Mouse (Mus musculus): ENCODE measurements around the gene Agap3.

Gene Agap3

DNA sequence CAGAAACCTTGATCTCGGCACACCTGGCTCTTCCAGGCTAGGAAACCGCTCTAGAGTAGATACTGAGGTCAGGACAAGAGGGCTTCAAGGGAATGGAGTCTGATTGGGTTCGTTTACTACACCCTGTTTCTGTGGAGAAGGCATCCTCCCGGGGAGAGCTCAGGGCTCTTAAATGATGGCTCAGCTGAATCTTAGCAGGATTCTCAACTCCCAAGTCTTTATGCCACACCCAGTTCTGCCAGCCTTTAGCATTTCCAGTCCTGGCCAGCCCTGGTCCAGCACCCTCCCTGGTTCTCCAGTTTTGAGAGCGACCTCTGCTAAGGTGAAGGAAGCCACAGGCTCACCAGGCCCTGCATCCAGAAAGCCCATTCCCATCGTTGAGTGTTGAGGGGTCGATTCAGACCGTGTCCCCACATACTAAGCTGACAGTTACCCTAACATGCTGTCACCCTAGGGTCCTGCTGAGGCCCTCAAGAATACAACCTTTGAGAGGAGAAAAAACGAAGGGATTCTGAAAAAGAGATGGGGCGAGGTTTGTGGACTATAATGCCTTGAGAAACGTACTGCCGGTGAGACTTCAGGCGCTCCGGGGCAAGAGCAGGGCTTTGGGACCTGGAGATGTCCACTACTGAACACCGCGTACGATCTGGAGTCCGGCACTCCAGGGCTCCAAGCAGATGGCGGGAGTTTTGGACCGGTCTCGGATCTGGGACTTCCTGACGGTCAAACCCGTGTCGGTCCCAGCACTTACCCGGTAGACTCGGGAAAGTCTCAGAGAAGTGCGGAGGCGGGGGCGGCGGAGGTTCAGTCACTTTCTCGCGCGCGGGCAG is 73.6 kb downstream of the Agap3 start:
- DNase-seq: no peak

- DNase-seq: peak in 1 of 2 experiments; percentile 34
Observed at GRCm38 (mm10) chr5:24526190-24526888, 74.4 kb downstream of the Agap3 start.

GRCm38 (mm10) chr5:24526889-24527230 is 74.9 kb downstream of the Agap3 start, which contains the start of gene Gbx1:
Gene Gbx1, minus strand, starts transcription at chr5:24527202.
- peak in 1 of 2 experiments; percentile 63 for DNase-seq

- no peak for DNase-seq
Observed at GRCm38 (mm10) chr5:24527780-24528179, 75.8 kb downstream of the Agap3 start.

DNA sequence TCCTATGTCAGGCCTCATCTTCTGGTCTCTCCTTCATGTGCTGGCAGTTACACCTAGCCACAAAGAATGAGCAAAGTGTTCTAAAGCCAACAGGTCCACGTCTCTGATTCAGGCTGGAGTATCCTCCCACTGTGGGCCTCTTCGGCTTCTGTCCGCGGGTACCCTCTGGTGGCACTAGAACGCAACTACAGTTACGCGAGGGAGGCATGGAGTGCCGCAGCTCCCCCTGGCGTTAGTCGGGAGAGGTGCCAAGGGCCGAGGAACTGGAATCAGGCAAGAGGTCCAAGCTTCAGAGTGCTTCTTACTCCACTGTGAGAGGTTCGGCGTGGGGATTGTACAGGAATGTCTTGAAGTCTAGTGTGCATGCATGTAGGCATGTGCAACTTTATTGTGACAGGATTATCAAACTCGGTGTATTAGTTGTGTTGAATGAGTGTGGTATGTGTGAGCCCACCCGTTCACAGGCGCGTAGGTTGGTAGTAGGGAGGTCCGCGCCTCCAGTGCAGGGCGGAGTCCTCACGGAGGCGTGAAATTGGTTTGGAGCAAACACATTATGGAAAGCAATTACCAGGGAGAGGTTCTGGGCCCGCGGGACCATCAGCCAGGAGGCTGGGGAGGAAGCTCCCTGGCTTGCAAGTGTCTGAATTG is 78.2 kb downstream of the Agap3 start:
- peak; percentile 90 to 95 for DNase-seq

- DNase-seq: no peak
Observed at GRCm38 (mm10) chr5:24533391-24533790, 81.4 kb downstream of the Agap3 start.

- DNase-seq: peak in 1 of 2 experiments; percentile 36
Observed at GRCm38 (mm10) chr5:24534292-24534691, 82.3 kb downstream of the Agap3 start.

DNA sequence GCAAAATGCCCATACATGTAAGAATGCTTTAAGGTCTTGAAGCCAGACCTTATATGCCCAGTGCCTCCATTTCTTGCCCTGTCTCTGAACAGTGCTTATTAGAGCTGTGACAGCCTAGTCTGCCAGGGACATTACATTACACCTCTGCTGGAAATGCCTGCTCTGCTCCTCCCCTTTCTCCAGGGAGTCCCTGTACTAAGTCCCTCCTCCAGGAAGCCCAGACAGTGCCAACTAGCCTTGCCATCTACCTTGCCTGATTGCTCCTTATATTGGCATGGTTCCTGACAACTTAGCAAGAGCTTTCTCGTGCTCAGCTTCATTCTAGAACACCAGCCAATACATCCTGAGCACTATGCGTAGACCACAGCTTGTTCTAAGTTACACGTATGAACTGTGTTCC is 83.8 kb downstream of the Agap3 start:
- DNase-seq: no peak

GRCm38 (mm10) chr5:24536511-24536910 is 84.5 kb downstream of the Agap3 start:
- no peak for DNase-seq

GRCm38 (mm10) chr5:24537618-24538017 is 85.6 kb downstream of the Agap3 start:
- DNase-seq: no peak

DNA sequence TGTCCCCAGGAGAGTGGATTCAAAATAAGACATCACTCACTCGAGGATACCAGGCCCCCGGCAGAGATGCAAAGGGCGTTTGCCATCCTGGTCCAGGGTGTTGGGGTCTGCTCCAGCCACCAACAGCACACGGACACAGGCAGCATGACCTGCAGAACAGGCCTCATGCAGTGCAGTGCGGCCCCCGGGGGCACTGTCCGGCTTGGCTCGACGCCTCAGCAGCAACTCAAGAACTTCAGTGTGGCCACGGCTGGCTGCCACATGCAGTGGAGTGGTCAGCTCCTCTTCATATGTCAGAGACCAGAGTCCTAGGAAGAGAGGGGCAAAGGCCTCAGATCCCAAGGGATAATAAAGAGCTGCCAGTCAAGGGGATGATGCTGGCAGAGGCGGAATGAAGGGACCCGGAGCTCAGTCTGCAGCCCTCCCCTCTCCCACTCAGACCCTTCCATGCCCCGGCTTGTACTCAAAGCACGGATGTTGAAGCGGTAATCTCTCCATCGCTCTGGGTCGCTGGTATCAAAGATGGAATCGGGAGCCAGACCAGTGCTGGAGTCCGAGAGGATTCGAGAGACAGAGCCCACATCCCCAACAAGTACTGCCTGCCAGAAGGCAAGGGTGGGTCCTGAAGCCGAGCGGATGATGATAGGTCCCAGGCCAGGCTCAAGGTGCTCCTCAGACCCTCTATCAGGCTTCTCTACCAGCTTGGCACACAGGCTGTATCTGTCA is 87.8 kb downstream of the Agap3 start:
- DNase-seq: no peak

GRCm38 (mm10) chr5:24540387-24541143 is 88.6 kb downstream of the Agap3 start, which contains the start of gene Asb10:
Gene Asb10, minus strand, starts transcription at chr5:24540978.
- DNase-seq: peak; percentile 50 to 79

- no peak for DNase-seq
Observed at GRCm38 (mm10) chr5:24541144-24541569, 89.2 kb downstream of the Agap3 start.

GRCm38 (mm10) chr5:24542643-24543042 is 90.7 kb downstream of the Agap3 start:
- DNase-seq: no peak

GRCm38 (mm10) chr5:24550598-24551316 is 98.8 kb downstream of the Agap3 start:
- DNase-seq: peak; percentile 26 to 55

DNA sequence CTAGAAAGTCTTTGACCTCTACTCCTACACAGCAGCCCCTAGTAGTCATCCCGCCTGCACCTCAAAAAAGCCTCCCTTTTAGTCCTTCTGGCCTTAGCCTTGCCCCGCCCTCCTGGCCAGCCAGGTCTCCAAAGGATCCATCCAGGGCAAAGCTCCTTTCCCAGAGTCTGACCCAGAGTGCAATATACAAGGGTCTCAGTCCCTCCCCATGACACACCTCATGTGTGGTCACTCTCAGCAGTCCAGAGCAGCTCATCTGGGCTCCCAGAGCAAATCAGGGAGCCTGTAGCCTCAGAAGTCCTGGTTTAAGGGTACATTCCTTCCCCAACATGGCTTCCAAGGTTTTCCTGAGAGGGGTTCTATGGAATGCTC is 99.3 kb downstream of the Agap3 start:
- no peak for DNase-seq

Measured in kidney, postnatal 36 days (tissue).